Mouse (Mus musculus) liver, embryonic 14.5 days (tissue): ENCODE measurements around the gene Ak3. TPM values are rescaled to one million over a fixed set of nuclear protein-coding genes. Genes with fewer than 3 reads are reported as not detected.

Experiments used
- ATAC-seq: fragments of 200-750 bp; cut with Nextera tagmentation; 2 replicates; pipeline ENCODE4 v1.8.0; 2017; ENCODE audit warnings: moderate number of reproducible peaks, mild to moderate bottlenecking, moderate library complexity; ENCODE audit not compliant: insufficient read depth
- DNase-seq, 3 experiments: peaks; one replicate each; pipeline ENCODE4 v3.0.0-alpha.2; 2012 to 2013; ENCODE audit warnings: low read depth in 3 of 3, low spot score in 3 of 3
- H3K27ac ChIP-seq: fragments of 300-500 bp; sonication (generic); 2 replicates; pipeline ENCODE4 v1.5.1; 2014; ENCODE audit warnings: moderate library complexity, mild to moderate bottlenecking, control low read depth, inconsistent platforms
- H3K27me3 ChIP-seq: fragments of 300-500 bp; sonication (generic); 2 replicates; pipeline ENCODE4 v1.6.1; 2014; ENCODE audit warnings: mild to moderate bottlenecking, low read length, moderate library complexity; ENCODE audit not compliant: control insufficient read depth, insufficient read depth
- H3K36me3 ChIP-seq: fragments of 300-500 bp; sonication (generic); replicated peaks from 2 replicates; pipeline ENCODE4 v1.6.1; 2014; ENCODE audit warnings: low read depth; ENCODE audit not compliant: control insufficient read depth, insufficient read depth
- H3K4me1 ChIP-seq, 2 experiments: fragments of 200-500 bp in 1 of 2; fragments of 300-500 bp in 1 of 2; sonication (generic) in 1 of 2; replicated peaks; 2 replicates each; pipeline ENCODE4 v1.6.1; 2012 to 2014; ENCODE audit warnings: antibody characterized with exemption in 1 of 2, inconsistent platforms in 1 of 2, low read length in 1 of 2; ENCODE audit not compliant: control insufficient read depth in 2 of 2, insufficient read depth in 2 of 2
- H3K4me2 ChIP-seq: fragments of 300-500 bp; sonication (generic); 2 replicates; pipeline ENCODE4 v1.6.1; 2014; ENCODE audit warnings: low read depth, mild to moderate bottlenecking, control low read depth, moderate library complexity
- H3K4me3 ChIP-seq, 2 experiments: fragments of 200-500 bp in 1 of 2; fragments of 300-500 bp in 1 of 2; sonication (generic) in 1 of 2; 2 replicates each; pipeline ENCODE4 v1.5.1; 2012 to 2014; ENCODE audit warnings: low read depth in 2 of 2, low read length in 2 of 2, mild to moderate bottlenecking in 2 of 2, control low read depth in 1 of 2, inconsistent platforms in 1 of 2, moderate library complexity in 1 of 2; ENCODE audit not compliant: insufficient read depth in 1 of 2
- H3K9ac ChIP-seq: fragments of 300-500 bp; sonication (generic); replicated peaks from 2 replicates; pipeline ENCODE4 v1.6.1; 2014; ENCODE audit warnings: mild to moderate bottlenecking, control low read depth, moderate library complexity
- H3K9me3 ChIP-seq: fragments of 300-500 bp; sonication (generic); 2 replicates; pipeline ENCODE4 v1.6.1; 2016; ENCODE audit warnings: low read length, mixed read lengths; ENCODE audit not compliant: control insufficient read depth
- CTCF ChIP-seq: IDR thresholded peaks from 2 replicates; pipeline ENCODE4 v1.5.1; 2016; ENCODE audit warnings: antibody characterized with exemption, low read depth, control low read depth
- EP300 ChIP-seq: IDR thresholded peaks from 2 replicates; pipeline ENCODE4 v1.6.1; 2016; ENCODE audit warnings: antibody characterized with exemption, low read depth
- WGBS: fragments of 180-500 bp; shearing (Covaris S2); extraction: QIAGEN DNeasy Blood & Tissue Kit; methylation state at CpG from one replicate; pipeline ENCODE4 v1.1.7; 2014; ENCODE audit not compliant: insufficient replicate concordance; 5-methylcytosine and 5-hydroxymethylcytosine counted together
- polyA plus RNA-seq, 2 experiments: library from polyadenylated mRNA; depleted of rRNA in 1 of 2; stranded (reverse) in 1 of 2; unstranded in 1 of 2; fragments of >200 nt; fragmentation: Nextera tagmentation in 1 of 2; extraction: Ambion mirVana in 1 of 2; gene quantifications; 2 replicates each; pipeline versions ENCODE4 v1.2.1 to v1.2.3; 2012 to 2014

The Ak3 gene
- polyA plus RNA-seq, 2 experiments: 16.3 to 41.5 TPM

DNA sequence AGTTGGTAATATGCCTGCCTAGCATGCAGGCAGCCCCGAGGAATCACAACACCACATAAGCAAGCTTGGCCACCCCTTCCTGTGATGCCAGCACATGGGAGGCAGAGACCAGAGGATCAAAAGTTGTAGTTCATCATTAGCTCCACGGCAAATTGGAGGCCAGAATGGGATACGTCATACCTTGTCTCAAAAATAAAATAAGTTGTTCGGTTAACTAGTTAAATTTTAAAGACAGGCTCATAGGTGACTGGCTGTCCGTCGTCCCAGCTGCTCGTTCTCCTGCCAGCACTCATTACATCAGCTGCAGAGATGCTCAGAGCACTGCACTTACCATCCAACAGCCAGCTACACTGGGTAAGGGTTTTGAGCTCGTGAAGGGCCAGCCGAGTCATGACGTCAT is 10.2 kb downstream of the Ak3 start:
- no peak for ATAC-seq

DNA sequence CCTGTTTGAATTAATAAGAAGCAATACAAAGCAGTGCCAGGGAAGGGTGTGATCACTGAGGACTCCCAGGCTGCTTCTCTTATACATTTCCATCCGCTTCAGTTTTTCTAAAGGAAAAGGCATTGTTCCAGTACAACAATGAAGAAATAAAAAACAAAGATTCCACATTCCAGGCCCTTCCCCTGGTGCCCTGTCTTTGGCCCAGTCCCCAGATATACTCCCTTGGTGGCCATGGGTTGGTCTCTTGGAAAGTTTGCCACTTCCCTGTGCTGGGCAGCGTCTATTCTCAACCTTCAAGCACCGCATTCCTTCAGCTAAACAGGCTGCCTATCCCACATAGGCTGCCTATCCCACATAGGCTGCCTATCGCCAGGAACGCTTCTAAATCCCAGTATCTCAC is 10.7 kb downstream of the Ak3 start:
- H3K27ac ChIP-seq: no peak overlapping the region
- no peak overlapping the region for H3K4me2 ChIP-seq
- TF ChIP-seq CTCF (no peak), EP300 (no peak)
- DNase-seq (no peak), ATAC-seq (no peak)
- WGBS: 80% methylated on average over 5 of the region's 5 CpGs
- no peak overlapping the region for H3K9ac ChIP-seq
- no peak overlapping the region for H3K4me3 ChIP-seq
- H3K4me1 ChIP-seq: no peaks in the 10 kb centered on the region
- H3K27me3 ChIP-seq: no peaks in the 10 kb centered on the region
- H3K36me3 ChIP-seq: peaks cover 4% of the 10 kb centered on the region
- no peaks in the 10 kb centered on the region; the same call in 1 of the 2 replicates for H3K9me3 ChIP-seq

More for the DNA sequence above, 10.2 kb downstream of the Ak3 start:
- H3K27me3 ChIP-seq: no peaks in the 10 kb centered on the region
- no peak overlapping the region for H3K4me3 ChIP-seq
- no peak overlapping the region for H3K9ac ChIP-seq
- H3K4me1 ChIP-seq: no peaks in the 10 kb centered on the region
- TF ChIP-seq CTCF (no peak), EP300 (no peak)
- no peak overlapping the region for H3K27ac ChIP-seq
- no peaks in the 10 kb centered on the region; the same call in 1 of the 2 replicates for H3K9me3 ChIP-seq
- peaks cover 4% of the 10 kb centered on the region for H3K36me3 ChIP-seq
- no peak for DNase-seq
- WGBS: 79% methylated on average over 10 of the region's 10 CpGs
- H3K4me2 ChIP-seq: no peak overlapping the region

DNA sequence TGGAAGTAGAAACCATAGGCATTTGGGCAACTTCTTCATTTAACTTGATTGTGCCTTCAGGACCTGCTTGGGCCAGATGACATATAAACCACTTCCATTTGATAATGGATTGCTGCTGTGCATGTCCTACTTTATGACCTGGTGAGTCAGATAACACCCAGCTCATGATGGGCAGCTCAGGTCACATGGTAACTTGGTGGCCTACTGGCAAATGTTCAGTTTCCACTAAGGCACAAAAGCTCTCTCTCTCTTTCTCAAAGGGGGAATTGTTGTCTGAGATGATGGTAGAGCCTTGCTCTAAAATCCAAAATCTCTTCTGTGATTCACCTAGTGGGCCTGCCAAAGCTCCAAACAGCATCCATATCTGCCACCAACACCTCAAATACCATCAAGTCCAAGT is 15.1 kb downstream of the Ak3 start:
- TF ChIP-seq EP300 (no peak), CTCF (no peak)
- Histone ChIP-seq H3K4me2 (no peak overlapping the region), H3K27ac (no peak overlapping the region), H3K36me3 (peaks cover 4% of the 10 kb centered on the region), H3K9ac (no peak overlapping the region), H3K9me3 (no peaks in the 10 kb centered on the region), H3K4me1 (no peaks in the 10 kb centered on the region), H3K4me3 (no peak overlapping the region), H3K27me3 (no peaks in the 10 kb centered on the region)
- ATAC-seq (no peak), DNase-seq (no peak)

DNA sequence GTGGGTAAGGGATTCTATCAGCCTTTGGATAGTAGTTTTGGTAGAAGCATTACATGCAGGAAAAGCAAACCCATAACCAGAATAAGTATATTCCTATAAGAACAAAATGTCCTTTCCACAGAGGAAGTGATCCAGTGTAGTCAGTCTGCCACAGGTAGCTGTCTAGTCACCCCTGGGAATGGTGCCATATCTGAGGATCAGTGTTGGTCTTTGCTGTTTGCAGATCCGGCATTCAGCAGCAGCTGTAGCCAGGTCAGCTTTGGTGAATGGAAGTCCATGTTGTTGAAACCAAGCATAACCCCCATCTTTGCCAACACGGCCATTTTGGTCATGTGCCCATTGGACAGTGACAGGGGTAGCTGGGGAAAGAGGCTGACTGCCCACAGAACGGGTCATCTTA is 16.0 kb downstream of the Ak3 start:
- ATAC-seq: no peak

GRCm38 (mm10) chr19:29024391-29024947 is 23.3 kb downstream of the Ak3 start:
- no peak for ATAC-seq
- Histone ChIP-seq H3K4me2 (no peak overlapping the region), H3K36me3 (peaks cover 37% of the 10 kb centered on the region), H3K27ac (no peak overlapping the region), H3K4me1 (no peaks in the 10 kb centered on the region), H3K27me3 (no peaks in the 10 kb centered on the region), H3K9me3 (no peaks in the 10 kb centered on the region), H3K9ac (no peak overlapping the region), H3K4me3 (no peak overlapping the region)
- TF ChIP-seq EP300: no peak
- TF ChIP-seq CTCF: no peak
- 62% methylated on average over 11 of the region's 11 CpGs for WGBS
- no peak for DNase-seq

More for the DNA sequence above, 16.0 kb downstream of the Ak3 start:
- no peak overlapping the region for H3K4me3 ChIP-seq
- 66% methylated on average over 3 of the region's 3 CpGs for WGBS
- H3K27me3 ChIP-seq: no peaks in the 10 kb centered on the region
- TF ChIP-seq CTCF (no peak), EP300 (no peak)
- H3K9ac ChIP-seq: no peak overlapping the region
- H3K4me1 ChIP-seq: no peaks in the 10 kb centered on the region
- no peak for DNase-seq
- no peak overlapping the region for H3K27ac ChIP-seq
- no peaks in the 10 kb centered on the region; the same call in 1 of the 2 replicates for H3K36me3 ChIP-seq
- H3K9me3 ChIP-seq: no peaks in the 10 kb centered on the region
- no peak overlapping the region for H3K4me2 ChIP-seq
